Mouse (Mus musculus) left cerebral cortex, postnatal 36 days (tissue): ENCODE data around the gene Ap2a1. TPM values are rescaled to one million over a fixed set of nuclear protein-coding genes. Genes with fewer than 3 reads are reported as not detected.

Experiments
- DNase-seq, 2 experiments: peaks; one replicate each; pipeline ENCODE4 v3.0.0; 2021 to 2022; ENCODE audit warnings: low spot score in 2 of 2, mixed read lengths in 1 of 2
- intact Hi-C: fragments of 180-260 bp; cut with DNase I; formaldehyde crosslinking; loops from one replicate; pipeline ENCODE4 v1.15.1; 2025
- total RNA-seq, 2 experiments: library from RNA; stranded (reverse); gene quantifications; 2 replicates each; pipeline ENCODE4 v1.2.3; 2021

Ap2a1 gene
- 100 to 1,000 TPM; 346 to 355 TPM for total RNA-seq

DNA sequence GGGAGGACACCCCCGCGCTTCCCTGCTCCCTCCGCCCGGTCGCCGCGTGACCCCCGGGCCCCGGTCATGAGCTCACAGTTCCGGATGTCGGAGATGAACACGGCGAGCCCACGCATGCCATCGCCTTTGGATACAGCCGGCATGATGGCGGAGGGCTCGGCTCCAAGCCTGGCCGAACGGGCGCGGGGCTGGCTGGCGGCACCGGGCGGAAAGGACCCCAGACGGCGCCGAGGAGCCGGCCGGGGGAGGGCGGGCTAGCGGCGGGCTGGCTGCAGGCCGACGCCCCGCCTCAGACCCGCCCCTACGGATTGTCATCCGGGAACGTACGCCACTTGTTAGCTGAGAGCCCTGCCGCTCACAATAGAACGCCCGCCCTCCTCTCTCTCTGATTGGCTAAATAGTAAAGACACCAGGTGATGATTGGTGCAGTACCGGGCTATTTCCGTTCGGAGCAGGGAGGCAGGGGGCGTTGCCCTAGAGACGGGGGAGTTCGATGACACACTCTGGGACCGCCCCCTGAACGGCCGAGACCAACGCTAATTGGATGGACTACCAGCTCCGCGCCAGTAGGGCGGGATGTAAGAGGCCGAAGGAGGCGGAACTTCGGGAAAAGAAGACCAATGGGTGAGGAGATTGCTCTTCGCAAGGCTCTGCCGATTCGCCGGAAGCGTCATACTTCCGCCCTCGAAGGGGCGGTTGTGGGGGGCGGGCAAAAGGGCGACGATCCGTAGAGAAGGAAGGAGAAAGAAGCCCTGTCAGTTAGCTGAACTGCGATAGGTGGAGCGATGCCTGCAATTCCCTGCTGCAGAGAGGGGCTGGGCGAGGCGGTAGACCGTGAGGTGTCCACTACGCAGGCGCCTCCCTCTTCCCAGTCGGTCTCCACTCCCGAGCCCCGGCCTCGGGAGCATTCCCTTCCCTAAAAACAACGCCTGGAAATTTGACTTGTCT lies at the start of gene Ap2a1:
Gene Ap2a1 (minus strand): TSS at position 293 of the 948 bp plus-strand sequence.
- DNase-seq: peak; percentile 99 to 100
- intact Hi-C loops: loop anchor here (5.0 kb wide), 1 partner anchor 43 kb away; the partner anchor contains the start of gene Cpt1c

DNA sequence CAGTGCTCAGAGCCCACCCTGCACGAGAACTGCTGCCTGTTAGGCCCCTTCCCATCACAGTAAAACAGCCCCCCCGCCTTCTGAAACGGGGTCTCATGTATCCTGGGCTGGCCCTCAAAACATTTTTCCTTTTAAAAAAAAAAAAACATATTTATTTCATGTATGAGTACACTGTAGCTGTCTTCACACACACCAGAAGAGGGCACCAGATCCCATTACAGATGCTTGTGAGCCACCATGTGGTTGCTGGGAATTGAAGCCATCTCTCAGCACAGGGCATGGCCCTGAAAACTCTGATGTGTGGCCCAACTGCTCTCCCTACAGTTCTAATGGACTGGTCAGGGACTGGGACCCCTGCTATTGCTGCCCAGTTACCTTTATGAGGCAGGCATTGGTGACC lies 49.0 kb upstream of the Ap2a1 start:
- intact Hi-C loops: no loop called here
- DNase-seq: no peak

DNA sequence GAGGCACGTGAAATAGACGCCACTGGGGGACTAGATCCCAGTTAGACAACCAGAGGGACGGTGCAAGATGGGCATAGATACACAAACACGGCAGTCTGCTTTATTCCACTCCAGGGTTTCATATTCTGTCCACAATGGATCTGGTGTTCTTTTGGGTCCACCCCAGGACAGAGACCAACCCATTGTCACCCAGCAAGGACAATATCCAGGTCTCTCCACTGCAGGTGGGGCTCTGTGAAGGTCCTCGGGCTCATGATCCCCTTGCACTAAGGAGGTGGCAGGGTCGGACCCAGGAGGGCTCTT lies 45.8 kb upstream of the Ap2a1 start:
- DNase-seq: no peak
- intact Hi-C loops: no loop called here

DNA sequence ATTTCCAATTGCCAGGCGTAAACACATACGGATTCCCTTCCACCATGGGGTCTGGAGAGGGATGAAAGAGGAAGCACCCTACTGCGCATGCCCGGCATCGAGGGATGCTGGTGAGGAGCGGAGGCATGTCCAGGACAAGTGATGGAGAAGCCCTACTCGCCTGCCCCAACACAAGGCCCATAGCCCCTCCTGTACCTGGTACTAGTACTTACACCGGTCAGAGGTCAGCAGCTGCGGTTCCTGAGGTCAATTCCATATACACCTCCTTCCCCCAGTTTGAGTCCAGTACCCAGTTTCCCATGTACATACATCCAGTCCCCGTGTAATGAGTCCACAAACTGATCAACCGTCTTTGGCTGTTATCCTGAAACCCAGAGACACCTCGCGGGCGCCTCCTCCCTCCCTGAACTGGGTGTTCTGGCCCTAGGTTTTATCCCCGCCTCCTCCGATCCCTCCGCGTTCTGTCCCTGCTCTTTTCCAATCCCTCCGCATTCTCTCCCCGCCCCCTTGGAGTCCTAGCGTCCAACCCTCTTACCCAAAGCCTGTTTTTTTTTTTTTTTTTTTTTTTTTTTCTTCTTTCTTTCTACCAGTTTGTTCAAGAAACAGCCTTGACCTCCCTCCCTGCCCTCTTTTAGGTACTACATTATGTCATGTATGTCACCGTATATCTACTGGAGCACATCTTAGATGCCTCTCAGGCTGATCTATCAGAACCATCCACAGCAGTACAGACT lies 45.3 kb upstream of the Ap2a1 start, which contains the start of gene Cpt1c:
Gene Cpt1c (minus strand): TSS at position 469 of the 734 bp plus-strand sequence.
- intact Hi-C loops: loop anchor here (5.0 kb wide), 1 partner anchor 47 kb away; the partner anchor contains the start of gene Ap2a1
- DNase-seq: peak; percentile 86

DNA sequence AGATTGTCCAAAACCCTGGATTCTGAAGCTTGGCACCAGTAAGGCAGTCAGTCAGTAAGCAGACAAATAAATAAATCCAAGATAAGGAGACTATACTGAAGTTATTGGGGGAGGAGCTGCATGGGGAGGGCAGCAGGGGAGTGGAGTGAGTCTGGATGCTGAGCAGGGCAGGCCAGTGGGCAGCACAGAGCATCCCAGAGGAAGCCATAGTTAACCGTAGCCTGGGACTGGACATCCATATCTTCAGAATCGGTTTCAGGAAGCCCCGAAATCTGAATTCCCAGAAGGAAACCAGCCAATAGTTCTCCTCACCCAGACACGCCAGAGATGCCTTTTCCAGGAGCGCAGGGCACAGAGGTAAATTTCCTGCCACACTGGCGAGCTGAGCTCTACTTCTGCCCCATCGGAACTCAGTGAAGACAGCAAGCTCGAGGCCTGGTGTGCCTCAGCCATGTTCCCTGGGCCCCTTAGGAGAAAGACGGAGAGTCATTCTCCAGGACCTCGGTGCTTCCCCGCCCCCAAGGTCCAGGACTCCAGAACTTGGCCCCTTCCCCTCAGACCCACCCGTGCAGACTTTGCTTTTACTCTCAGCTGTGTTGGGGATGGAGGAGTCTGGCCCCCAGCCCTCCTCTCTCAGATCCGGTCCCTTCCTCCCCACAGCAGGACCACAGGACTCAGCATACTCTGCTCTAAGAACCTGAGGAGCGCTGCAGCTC lies 44.3 kb upstream of the Ap2a1 start:
- intact Hi-C loops: loop anchor here (5.0 kb wide), 1 partner anchor 46 kb away; the partner anchor contains the start of gene Ap2a1
- DNase-seq: no peak

DNA sequence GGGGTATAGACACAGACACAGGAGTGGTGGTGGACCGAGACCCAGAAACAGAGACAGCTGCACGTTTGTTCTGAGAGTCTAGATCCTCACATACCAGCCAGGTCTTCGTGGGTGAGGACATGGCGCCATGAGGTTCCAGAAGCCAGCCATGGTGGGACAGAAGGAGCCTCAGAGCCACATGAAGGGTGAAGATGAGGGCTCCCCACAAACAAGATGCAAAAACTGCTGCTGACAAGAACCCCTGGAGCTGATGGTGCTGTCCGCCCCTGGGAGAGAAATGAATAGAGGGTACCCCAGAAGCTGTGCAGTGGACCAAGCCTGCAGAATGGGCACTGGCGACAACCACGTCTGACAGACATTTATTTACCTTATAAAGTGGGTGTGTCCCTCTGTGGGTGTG lies 41.8 kb upstream of the Ap2a1 start:
- intact Hi-C loops: loop anchor here (5.0 kb wide), 1 partner anchor 44 kb away; the partner anchor contains the start of gene Ap2a1
- DNase-seq: no peak

DNA sequence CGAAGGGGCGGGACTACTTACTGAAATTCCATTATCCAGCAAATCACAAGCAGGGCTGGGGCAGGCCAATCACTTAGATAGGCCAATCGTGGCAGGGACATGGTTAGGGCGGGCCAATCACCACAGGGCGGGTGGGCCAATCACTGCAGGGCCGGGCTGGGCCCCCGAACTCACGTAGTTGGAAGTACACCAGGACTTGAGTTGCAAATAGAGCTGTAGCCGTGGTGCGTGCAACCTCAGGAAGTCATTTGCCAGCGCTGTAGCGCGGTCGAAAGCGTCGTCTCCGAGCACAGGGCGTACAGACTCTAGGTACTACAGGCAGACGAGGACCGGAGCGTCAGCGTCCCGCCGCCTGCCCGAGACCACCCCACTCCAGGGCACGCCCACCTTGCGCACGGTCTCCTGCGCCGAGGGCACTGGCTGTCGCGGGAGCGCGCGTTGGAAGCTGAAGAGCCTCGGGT lies 41.0 kb upstream of the Ap2a1 start:
- intact Hi-C loops: loop anchor here (5.0 kb wide), 1 partner anchor 43 kb away; the partner anchor contains the start of gene Ap2a1
- DNase-seq: peak; percentile 79 to 81

DNA sequence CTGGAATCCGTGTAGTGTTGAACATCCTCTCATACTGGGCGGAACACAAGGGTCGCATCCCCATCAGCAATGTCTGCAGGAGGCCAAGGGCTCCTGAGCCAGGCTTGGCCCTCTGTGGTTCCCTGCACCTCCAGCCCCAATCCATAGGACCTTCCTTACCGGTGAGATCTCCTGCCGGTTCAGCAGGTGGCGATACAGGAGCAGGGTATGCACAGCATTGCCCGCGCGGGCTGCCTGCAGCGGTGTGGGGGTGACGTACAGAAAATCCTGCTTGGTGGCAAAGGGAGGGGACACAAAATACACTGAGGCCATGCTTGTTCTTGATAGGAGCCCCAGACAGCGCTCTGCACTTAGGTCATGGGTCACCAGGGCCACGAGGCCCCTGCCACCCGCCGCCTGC lies 37.3 kb upstream of the Ap2a1 start:
- no peak for DNase-seq
- intact Hi-C loops: no loop called here

DNA sequence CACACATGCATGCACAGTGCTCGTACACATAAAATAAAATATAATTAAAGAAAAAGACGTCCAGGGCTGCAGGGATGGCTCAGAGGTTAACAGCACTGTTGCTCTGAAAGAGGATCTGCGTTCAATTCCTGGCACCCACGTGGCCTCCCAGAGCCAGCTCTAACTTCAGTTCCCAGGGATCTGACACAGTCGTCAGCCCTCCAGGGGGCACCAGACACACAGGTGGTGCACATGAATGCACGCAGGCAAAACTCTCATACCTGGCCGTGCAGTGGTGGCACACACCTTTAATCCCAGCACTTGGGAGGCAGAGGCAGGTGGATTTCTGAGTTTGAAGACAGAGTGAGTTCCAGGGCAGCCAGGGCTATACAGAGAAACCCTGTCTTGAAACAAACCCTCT lies 36.7 kb upstream of the Ap2a1 start:
- intact Hi-C loops: no loop called here
- no peak for DNase-seq

DNA sequence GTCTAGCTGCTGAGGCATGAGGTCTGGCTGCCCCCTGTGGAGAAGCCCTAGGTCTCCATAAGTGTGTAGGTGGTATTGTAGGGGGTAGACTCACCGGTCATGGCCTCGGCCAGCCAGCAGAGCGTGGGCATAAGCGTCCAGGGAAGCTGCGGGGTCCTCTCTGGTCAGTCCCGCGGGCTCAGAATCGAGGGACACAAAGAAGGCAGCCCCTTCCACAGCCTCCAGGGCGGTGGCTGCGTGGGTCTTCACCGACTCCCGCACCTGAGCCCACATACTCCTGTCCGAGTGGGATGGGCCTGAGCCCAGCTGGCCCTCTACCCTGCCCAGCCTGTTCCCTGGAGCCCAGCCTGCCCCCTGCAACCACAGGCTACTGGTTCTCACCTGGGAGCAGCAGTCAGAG lies 35.7 kb upstream of the Ap2a1 start:
- intact Hi-C loops: no loop called here
- DNase-seq: no peak

DNA sequence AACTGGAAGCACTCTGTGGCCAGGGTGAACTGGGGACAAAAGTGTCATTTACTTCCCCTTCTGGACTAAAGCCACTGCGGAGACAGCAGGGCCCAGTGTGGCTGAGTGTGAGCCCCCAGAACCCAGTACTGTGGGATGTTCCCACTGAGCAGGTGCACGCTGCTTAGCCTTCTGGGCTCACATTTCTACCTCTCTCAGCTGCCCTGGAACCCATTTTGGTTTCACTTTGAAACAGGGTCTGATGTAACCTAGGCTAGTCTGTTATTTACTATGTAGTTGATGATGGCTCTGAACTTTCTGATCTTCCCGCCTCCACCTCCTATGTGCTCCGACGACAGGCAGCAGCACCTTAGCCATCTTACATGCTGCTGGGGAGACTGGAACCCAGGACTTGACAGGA lies 33.5 kb upstream of the Ap2a1 start:
- DNase-seq: no peak

DNA sequence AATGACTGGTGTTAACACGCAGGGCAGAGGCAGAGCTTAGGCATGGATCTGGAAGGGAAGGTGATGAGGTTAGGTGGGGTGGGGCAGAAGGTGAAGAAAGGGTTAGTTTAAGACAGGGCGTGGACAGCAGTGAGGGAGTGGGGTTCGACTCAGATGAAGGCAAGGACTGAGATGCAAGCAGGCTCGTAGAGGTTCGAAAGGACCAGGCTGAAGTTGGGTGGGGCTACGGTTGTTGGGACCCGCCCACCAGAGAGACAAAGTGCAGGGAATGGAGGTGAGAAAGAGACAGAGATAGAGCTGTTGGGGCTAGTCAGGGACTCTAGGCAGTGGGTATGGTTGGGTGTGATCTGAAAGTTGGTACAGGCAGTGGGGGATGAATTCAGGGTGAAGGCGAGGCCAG lies 33.0 kb upstream of the Ap2a1 start:
- no peak for DNase-seq
- intact Hi-C loops: no loop called here

More for the DNA sequence above, 33.5 kb upstream of the Ap2a1 start:
- intact Hi-C loops: no loop called here

DNA sequence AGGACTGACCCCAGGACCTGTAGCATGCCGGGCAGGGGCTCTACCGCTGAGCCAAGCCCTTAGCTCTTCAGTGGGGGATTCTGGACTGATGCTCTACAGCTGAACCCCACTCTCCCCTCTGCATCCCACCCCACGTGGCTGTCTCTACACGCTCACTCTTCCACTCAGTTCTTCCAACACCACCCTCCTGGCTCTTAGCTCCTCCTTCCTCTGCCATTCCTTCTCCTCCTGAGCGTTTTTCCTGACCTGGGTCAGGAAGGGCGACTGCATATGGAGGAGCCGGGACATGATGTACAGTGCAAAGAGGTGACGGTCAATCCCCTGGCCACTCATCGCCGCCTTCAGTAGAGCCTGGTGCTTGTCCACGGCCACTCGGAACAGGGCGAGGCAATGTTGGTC lies 31.2 kb upstream of the Ap2a1 start:
- intact Hi-C loops: no loop called here
- no peak for DNase-seq

DNA sequence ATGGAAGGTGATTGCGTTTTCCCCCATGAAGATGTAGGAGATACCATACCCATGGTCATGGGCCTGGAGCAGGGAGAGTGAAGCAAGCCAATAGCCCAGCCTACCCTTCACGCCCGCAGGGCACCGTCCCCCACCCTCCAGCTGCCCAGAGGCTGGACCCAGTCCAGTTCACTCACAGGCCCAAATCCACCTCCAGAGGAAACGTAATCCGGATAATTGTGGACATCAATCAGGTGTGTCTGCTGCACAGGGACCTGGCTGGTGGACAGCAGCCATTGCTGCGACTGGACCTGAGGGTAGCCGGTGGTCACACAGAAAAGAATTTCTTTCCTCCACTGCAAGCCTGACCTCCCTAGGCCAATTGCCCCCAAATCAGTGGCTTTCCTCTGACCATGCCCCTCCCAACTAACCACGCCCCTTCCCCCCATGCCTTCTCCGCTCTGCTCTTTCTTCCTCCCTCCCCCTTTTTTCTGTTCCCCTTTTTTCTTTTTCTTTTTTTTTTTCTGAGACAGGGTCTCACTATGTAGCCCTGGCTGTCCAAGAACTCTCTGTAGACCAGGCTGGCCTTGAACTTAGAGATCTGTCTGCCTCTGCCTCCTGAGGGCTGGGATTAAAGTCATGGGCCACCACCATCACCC lies 30.7 kb upstream of the Ap2a1 start:
- no peak for DNase-seq
- intact Hi-C loops: loop anchor here (5.0 to 10.0 kb wide), 2 partner anchors 38 to 235 kb away; no protein-coding TSS in a partner anchor

DNA sequence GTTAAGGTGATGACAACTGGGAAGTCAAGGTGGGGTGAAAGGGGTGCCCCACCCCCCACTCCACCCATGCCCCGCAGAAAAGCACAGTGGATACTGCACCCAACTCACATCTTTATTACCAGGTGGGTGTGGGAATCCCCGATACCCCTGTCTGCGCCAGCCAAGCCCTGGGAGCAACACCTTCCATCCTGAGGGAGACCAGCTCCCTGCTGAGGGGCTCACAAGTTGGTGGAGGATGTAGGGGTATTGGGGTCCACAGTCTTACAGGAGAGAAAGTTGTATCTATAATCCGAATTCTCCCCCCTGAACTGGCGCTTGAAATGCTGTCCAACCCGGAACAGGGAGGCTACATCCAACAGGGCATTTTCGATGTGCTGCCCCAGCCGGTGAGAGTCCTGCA lies 30.0 kb upstream of the Ap2a1 start:
- no peak for DNase-seq

DNA sequence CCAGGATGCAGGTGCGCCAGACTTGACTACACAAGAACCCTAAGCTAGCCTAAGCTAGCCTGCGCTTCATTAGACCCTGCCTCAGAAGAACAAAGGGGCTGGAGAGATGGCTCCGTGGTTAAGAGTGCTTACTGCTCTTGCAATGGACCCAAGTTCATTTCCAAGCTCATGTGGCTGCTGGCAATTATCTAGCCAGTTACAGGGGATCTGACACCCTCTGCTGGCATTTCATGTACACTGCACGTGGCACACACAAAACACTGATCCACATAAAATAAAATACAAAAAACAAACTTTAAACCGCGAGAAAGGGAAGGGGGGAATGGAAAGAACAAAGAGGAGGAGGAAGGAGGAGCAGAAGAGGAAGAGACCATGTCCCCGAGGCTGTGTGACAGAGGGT lies 28.9 kb upstream of the Ap2a1 start:
- DNase-seq: no peak
- intact Hi-C loops: loop anchor here (5.0 to 10.0 kb wide), 2 partner anchors 36 to 233 kb away; no protein-coding TSS in a partner anchor

More for the DNA sequence above, 30.0 kb upstream of the Ap2a1 start:
- intact Hi-C loops: loop anchor here (5.0 to 10.0 kb wide), 2 partner anchors 37 to 234 kb away; no protein-coding TSS in a partner anchor

DNA sequence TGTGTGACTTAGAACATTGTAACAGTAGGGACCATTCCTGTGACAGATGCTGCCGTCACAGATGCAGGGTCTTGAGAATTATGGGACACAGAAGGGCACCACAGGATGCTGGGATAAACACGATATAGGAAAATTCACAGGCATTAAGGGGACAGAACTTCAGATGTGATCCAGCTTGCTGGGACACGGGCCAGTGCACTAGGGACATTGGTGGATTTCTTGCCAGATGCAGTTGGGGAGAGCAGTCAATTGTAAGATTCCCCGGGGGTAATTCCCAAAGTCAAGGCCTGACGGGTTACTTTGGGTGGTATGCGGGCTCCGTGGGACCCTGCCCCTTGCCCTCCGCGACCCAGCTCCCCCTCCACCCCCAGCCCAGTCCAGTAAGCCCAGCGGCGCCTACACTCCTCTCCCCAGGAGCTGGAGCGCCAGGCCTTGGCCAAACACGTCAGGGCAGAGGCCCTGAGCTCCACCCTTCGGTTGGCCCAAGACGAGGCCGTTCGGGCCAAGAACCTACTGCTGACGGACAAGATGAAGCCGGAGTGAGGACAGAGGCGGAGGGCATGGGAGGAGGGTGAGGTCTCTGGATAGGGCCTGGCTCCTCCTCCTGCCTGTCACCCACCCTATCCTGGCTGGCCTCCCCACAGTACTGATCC lies 28.0 kb upstream of the Ap2a1 start:
- DNase-seq: no peak
- intact Hi-C loops: loop anchor here (5.0 to 10.0 kb wide), 2 partner anchors 35 to 233 kb away; no protein-coding TSS in a partner anchor

DNA sequence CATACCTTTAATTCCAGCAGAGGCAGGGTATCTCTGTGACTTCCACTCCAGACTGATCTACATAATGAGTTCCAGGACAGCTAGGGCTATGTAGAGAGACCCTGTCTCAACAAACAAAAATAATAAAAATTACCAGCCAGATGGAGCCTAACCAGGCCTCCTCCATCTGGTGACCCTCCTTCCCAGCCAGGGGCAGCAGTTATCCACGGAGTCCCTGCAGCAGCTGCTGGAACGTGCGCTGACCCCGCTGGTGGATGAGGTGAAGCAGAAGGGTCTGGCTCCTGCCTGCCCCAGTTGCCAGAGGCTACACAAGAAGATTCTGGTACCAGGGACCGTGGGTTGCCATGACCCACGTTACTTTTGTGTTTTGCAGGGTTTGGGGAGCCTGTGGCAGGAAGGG lies 27.0 kb upstream of the Ap2a1 start:
- no peak for DNase-seq
- intact Hi-C loops: loop anchor here (5.0 to 10.0 kb wide), 2 partner anchors 34 to 231 kb away; no protein-coding TSS in a partner anchor
